Mouse (Mus musculus) lung, adult 2 months (tissue): ENCODE data around the gene Sytl2.

Experiments used
- CTCF ChIP-seq: fragments of 200-500 bp; IDR thresholded peaks from 2 replicates; pipeline ENCODE4 v1.5.1; 2011; ENCODE audit warnings: mild to moderate bottlenecking, low read length, control low read depth; ENCODE audit not compliant: insufficient read depth
- POLR2A ChIP-seq: fragments of 200-500 bp; IDR thresholded peaks from 2 replicates; pipeline ENCODE4 v1.6.1; 2011; ENCODE audit warnings: low read depth, mild to moderate bottlenecking, control low read depth, low read length, borderline replicate concordance; ENCODE audit errors: extremely low read depth

DNA sequence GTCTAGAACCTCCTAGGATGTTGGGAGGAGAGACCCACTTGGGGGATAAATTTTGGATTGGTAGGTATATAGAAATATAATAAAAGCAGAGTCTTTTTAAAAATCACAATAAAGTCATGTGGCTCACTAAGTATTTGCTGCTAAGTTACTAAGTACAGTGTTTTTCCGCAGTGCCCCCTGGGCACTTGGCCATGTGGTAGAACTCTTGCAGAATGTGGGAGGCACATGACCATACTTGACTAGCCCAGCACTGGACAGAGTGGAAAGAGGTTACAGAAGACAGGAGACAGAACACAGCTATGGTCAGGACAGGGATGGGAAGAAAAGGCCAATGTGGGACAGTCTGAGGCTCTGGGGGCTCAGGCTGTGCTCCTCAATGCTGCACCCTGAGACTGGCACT lies 4.9 kb downstream of the Sytl2 start:
- TF ChIP-seq CTCF (no peak), POLR2A (no peak)
